Mouse (Mus musculus) liver, postnatal 0 days (tissue): ENCODE measurements around the gene Cpt1a.

ENCODE experiments used
- CTCF ChIP-seq: sonication (generic); IDR thresholded peaks from 2 replicates; pipeline ENCODE4 v1.5.1; 2016; ENCODE audit warnings: antibody characterized with exemption, low read depth
- EP300 ChIP-seq: IDR thresholded peaks from 2 replicates; pipeline ENCODE4 v1.6.1; 2016; ENCODE audit warnings: antibody characterized with exemption, low read depth, mild to moderate bottlenecking

DNA sequence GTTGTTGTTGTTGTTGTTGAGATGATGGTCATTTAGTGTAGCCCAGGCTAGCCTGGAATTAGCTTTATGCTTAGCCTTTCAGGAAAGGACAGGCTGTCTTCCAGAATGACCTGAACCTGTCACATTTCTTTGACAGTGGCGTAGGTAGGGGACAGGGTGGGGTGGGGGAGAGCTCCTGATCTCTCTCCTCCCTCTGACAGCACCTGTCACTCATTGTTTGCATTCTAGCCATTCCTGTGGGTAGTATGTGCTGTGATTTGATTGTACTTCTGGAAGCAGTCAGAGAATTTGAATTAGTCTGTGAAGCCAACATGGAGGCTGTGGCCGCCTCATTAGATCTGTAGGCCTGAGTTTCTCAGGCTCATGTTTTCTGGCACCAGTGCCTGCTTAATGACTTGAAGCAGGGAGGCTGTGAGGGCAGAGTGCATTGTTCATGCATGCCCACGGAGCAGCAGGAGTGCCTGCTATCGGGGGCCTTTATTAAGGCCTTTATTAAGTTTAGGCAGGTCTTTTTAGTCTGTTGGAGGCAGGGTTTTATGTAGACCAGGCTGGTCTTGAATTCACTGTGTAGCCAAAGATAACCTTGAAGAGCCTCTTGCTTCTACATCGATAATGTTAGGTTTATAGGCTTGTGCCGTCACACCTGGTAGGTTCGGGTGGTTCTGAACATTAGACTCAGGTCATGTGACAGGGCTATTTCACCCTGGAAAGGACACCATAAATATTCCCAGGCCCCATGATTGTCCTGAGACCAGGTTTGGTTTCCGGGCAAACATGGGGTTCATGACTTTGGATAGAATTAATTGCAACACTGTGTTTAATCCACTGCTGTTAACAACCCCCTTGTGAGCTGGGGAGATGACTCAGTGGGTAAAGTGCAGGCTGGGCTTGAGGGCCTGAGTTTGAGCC is 22.8 kb downstream of the Cpt1a start:
- TF ChIP-seq CTCF (no peak), EP300 (no peak)
